Mouse (Mus musculus): ENCODE measurements at regions not wholly inside any gene's neighbourhood (a gene's known extent, or its start where the extent isn't known, plus 50 kb on each side); places are given as distances from the start of the nearest gene placed in this dataset.

DNA sequence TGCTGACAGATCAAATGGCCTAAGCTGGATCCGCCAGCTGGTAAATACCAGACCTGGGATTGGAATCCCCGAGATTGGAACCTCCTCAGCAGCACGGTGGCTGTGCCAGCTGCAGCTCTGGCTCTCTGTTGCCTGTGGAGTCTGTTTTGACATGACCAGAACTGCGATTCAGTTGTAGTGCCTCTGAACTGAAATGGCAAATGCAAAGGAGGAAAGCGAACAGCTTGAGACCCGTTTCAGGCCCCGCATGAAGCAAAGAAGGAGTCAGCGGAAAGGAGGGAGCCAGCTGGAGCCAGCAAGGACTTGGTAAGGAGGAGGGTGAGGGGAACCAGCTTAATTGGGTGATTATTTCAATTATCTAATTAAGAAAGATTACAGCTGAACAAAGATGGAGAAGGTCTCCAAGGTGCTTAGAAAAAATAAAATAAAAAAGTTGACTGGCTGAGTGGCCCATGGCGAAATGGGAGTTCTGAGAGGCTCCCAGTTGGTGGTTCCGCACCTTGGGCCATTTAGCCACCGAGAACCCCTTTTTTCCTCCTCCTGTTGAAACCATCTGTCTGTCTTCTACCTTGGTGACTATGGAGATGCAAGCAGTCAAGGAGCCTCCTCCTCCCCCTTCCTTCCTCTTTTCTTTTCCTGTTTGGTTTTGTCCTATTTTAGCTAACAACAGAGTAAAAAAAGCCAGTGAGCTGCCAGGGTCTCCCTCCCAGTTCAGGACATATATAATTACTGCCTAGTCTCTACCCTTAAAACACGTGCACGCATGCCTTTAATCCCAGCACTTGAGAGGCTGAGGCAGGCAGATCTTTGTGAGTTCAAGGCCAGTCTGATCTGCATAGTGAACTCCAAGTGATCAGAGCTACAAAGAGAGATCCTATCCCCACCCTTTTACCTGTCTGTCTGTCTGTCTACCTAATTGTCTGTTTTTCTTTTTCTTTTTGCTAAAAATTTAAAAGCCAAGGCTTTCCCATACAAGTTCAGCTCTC, 54.3 kb upstream of the Rybp start:
- Histone ChIP-seq H3K4me1 (ENCODE audit: control insufficient read depth, insufficient read depth, low read length) (peaks cover 8% of the 10 kb centered on the region), H3K4me3 (ENCODE audit: insufficient read depth, low read depth, low read length) (no peak overlapping the region), H3K27ac (ENCODE audit: insufficient read depth, low read depth, low read length) (no peak overlapping the region)
- TF ChIP-seq POLR2A (IDR thresholded peaks at IDR 0.05; ENCODE audit: insufficient read depth, low read depth, low read length) (no peak), CTCF (IDR thresholded peaks at IDR 0.05; ENCODE audit: insufficient read depth, low read depth, low read length) (no peak)
- 37% methylated on average over 13 of the region's 13 CpGs for WGBS

DNA sequence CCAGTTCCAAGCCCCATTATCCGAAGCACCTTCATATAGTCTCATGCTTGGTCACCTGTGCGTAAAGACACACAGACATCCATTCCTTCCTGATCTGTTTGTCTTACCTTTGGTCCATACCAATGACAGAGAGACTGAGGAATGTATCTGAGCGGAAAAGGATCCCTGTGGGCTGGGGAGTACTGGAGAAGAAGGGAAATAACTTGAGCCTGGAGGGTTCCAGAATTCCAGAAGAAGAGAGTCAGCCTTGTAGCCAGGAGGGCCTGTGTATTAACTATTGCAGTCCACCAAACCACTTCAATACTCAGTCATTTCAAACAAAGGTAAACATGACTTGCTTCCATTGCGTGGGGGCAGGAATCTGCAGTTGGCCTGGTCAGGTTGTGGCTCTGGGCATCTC, 51.0 kb upstream of the Rybp start:
- Histone ChIP-seq H3K4me3 (ENCODE audit: insufficient read depth, low read depth, low read length) (no peak overlapping the region), H3K4me1 (ENCODE audit: control insufficient read depth, insufficient read depth, low read length) (peaks cover 19% of the 10 kb centered on the region), H3K27ac (ENCODE audit: insufficient read depth, low read depth, low read length) (no peak overlapping the region)
- TF ChIP-seq POLR2A (IDR thresholded peaks at IDR 0.05; ENCODE audit: insufficient read depth, low read depth, low read length): no peak
- 96% methylated on average over 4 of the region's 4 CpGs for WGBS

Measured in olfactory bulb, adult 2 months (tissue).